Mouse (Mus musculus) spleen, postnatal 36 days (tissue): ENCODE results near the gene Rgl1.

ENCODE experiments used
- DNase-seq, 2 experiments: peaks; one replicate each; pipeline ENCODE4 v3.0.0; 2022; ENCODE audit warnings: low spot score in 2 of 2, mixed read lengths in 1 of 2

Gene Rgl1

GRCm38 (mm10) chr1:152717329-152717728, 48.8 kb downstream of the Rgl1 start:
- no peak for DNase-seq

- DNase-seq, result no peak
Measured at GRCm38 (mm10) chr1:152714405-152714804, 51.7 kb downstream of the Rgl1 start.

- DNase-seq, result no peak
Measured at GRCm38 (mm10) chr1:152713924-152714323, 52.2 kb downstream of the Rgl1 start.

GRCm38 (mm10) chr1:152711037-152711436, 55.1 kb downstream of the Rgl1 start:
- DNase-seq, result no peak

- no peak for DNase-seq
Measured at GRCm38 (mm10) chr1:152707560-152707959, 58.6 kb downstream of the Rgl1 start.

GRCm38 (mm10) chr1:152703941-152704340, 62.2 kb downstream of the Rgl1 start:
- no peak for DNase-seq

- no peak for DNase-seq
Measured at GRCm38 (mm10) chr1:152702920-152703319, 63.2 kb downstream of the Rgl1 start.

- no peak for DNase-seq
Measured at GRCm38 (mm10) chr1:152701066-152701465, 65.1 kb downstream of the Rgl1 start.

- DNase-seq, result no peak
Measured at GRCm38 (mm10) chr1:152697341-152697740, 68.8 kb downstream of the Rgl1 start.

- peak in 1 of 2 experiments; percentile 22 for DNase-seq
Measured at GRCm38 (mm10) chr1:152695491-152695890, 70.7 kb downstream of the Rgl1 start.

- DNase-seq, result no peak
Measured at GRCm38 (mm10) chr1:152689968-152690367, 76.2 kb downstream of the Rgl1 start.

- DNase-seq, result no peak
Measured at GRCm38 (mm10) chr1:152687733-152688181, 78.4 kb downstream of the Rgl1 start.

GRCm38 (mm10) chr1:152687099-152687730, 78.9 kb downstream of the Rgl1 start:
- no peak for DNase-seq

- no peak for DNase-seq
Measured at GRCm38 (mm10) chr1:152685531-152685930, 80.6 kb downstream of the Rgl1 start.

- DNase-seq, result no peak
Measured at GRCm38 (mm10) chr1:152682368-152683194, 83.6 kb downstream of the Rgl1 start.

- DNase-seq, result no peak
Measured at GRCm38 (mm10) chr1:152681676-152682367, 84.3 kb downstream of the Rgl1 start.

- no peak for DNase-seq
Measured at GRCm38 (mm10) chr1:152681116-152681515, 85.0 kb downstream of the Rgl1 start.

- peak; percentile 32 to 34 for DNase-seq
Measured at GRCm38 (mm10) chr1:152678451-152678850, 87.7 kb downstream of the Rgl1 start.

GRCm38 (mm10) chr1:152677482-152678211, 88.5 kb downstream of the Rgl1 start:
- DNase-seq, result no peak

GRCm38 (mm10) chr1:152669446-152670180, 96.5 kb downstream of the Rgl1 start:
- no peak for DNase-seq

GRCm38 (mm10) chr1:152660436-152660835, 105.7 kb downstream of the Rgl1 start:
- no peak for DNase-seq
